Mouse (Mus musculus) thymus, postnatal 36 days (tissue): ENCODE measurements around the gene Klrg2.

Experiments used
- DNase-seq, 2 experiments: peaks; one replicate each; pipeline ENCODE4 v3.0.0; 2022; ENCODE audit warnings: mixed read lengths in 2 of 2

Klrg2 gene

GRCm38 (mm10) chr6:38627486-38627885 lies 9.6 kb downstream of the Klrg2 start:
- no peak for DNase-seq

GRCm38 (mm10) chr6:38627081-38627480 lies 10.0 kb downstream of the Klrg2 start:
- DNase-seq = no peak

GRCm38 (mm10) chr6:38626086-38626485 lies 11.0 kb downstream of the Klrg2 start:
- no peak for DNase-seq

DNA sequence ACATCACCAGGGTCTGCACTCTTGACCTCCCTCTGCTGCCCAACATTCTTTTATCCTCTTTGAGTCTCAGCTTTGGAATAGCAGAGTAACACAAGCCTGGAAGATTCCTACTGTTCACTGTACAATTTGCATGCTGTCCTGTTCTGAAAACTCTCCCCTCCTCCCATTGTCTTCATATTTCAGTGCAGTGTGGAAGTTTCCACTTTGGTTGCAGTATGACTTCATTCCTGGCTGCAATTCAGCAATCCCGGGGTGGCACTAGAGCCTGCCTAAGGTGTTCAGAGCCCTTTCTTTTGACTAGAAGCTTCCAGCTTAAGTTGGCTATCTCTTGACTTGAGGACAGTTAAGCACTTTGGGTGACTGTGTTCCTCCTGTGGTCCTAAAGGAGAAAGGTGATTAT lies 12.6 kb downstream of the Klrg2 start:
- no peak for DNase-seq

- no peak for DNase-seq
These were observed 13.6 kb downstream of the Klrg2 start for GRCm38 (mm10) chr6:38623457-38623856.

DNA sequence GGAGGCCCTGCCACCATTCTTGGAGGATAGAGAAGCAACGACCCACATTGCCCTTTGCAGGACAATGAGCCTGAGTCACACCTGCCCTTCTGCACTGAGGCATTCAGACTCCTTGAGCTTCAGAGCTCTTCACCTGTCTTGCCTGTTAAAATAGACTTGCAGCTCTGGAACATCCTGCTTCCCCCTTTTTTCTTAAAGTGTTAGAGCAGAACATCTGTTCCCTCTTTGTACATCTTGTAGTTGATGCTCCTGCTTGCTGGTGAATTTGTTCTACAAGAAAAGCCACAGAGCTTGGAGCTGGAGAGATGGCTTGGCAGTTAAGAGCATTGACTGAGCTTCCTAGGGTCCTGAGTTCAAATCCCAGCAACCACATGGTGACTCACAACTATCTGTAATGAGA lies 14.6 kb downstream of the Klrg2 start:
- no peak for DNase-seq

DNA sequence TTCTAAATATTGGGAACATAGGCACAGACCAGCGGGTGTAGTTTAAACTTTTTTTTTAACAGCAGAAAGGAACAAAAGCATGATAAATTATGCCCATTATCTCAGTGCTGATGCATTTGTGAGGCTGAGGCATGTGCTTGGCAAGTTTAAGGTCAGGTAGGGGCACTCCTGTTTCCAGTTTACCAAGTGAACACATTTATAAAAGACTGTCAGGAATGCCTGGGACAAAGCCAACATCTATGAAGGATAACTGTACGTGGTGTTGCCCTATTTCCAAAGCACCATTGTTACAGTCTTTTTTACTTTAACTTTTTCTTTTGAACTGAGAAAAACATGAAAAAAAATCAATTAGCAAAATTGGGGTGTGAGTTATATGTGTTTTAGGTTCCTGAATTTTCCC lies 27.1 kb downstream of the Klrg2 start:
- DNase-seq = no peak

DNA sequence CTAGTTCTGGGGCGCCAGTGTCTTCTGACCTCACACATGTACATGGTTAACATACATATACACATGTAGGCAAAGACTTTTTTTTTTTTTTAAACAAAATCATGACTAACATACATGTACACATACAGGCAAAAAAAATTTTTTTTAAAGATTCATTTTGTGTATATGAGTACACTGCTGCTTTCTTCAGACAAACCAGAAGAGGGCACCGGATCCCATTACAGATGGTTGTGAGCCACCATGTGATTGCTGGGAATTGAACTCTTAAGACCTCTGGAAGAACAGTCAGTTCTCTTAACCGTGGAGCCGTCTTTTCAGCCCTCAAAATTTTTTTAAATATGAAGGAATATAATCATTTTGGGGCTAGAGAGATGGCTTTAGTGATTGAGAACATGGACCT lies 39.6 kb downstream of the Klrg2 start:
- no peak for DNase-seq

DNA sequence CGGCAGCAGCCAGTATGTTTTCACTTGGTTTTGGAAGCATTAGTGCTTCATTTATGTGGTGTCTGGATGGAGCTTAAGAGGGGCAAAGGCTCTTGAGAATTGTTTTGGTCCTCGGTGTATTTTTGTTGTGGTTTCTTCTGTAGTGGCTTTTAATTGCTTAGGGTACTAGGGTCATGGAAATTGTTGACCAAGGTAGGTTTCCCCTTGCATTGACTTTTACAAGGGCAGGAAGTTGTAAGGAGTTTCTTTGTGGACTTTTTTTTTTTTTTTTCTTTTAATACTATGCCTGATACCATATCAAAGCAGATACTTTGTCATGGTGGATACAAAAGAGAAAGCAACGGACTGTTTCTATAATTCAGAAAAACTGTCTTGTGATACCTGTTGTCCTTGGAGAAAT lies 55.3 kb downstream of the Klrg2 start:
- no peak for DNase-seq

GRCm38 (mm10) chr6:38580112-38580857 lies 56.8 kb downstream of the Klrg2 start:
- DNase-seq = no peak

DNA sequence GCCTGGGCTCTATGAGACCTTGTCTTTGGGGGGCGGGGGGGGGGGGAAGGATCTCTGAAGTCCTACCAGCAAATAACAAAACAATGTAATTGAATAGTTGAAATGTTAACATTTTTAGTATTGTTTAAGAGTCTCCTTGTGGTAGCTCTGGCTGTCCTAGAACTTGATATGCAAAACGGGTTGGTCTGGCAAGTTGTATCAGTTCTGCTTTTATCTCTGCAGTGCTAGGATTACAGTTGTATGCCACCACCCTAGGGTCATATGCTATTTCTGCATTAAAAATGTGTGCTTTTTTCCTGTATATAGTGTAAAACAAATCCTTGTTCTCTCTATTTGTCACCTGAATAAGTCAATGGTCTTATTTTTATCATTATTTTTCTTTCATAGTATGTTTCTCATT lies 60.9 kb downstream of the Klrg2 start:
- DNase-seq = no peak
